Mouse (Mus musculus) Muller cell, postnatal 12 days (primary cell): ENCODE results near the gene Zc3h15.
"Not testable (repeated sequence)": the region's sequence is repeated elsewhere in the genome, so short reads cannot be mapped to it uniquely, and the experiment has no call there.

ENCODE experiments used
- DNase-seq: peaks from one replicate; pipeline ENCODE4 v3.0.0-alpha.2; 2015; ENCODE audit errors: inconsistent ontology term

The Zc3h15 gene

GRCm38 (mm10) chr2:83644276-83645252 is at the start of gene Zc3h15:
TSS of gene Zc3h15 (plus strand) at chr2:83644435.
- DNase-seq, result peak; percentile 96

GRCm38 (mm10) chr2:83620558-83621367 is 23.5 kb upstream of the Zc3h15 start:
- DNase-seq, result no peak

GRCm38 (mm10) chr2:83621511-83621910 is 22.7 kb upstream of the Zc3h15 start:
- no peak for DNase-seq

- DNase-seq, result no peak
Observed at GRCm38 (mm10) chr2:83622792-83623191, 21.4 kb upstream of the Zc3h15 start.

GRCm38 (mm10) chr2:83624045-83624444 is 20.2 kb upstream of the Zc3h15 start:
- DNase-seq, result no peak

- peak; percentile 60 for DNase-seq
Observed at GRCm38 (mm10) chr2:83625226-83626108, 18.8 kb upstream of the Zc3h15 start.

- DNase-seq, result no peak
Observed at GRCm38 (mm10) chr2:83626881-83627280, 17.4 kb upstream of the Zc3h15 start.

GRCm38 (mm10) chr2:83627495-83627894 is 16.7 kb upstream of the Zc3h15 start:
- DNase-seq, result no peak

- no peak for DNase-seq
Observed at GRCm38 (mm10) chr2:83627932-83628331, 16.3 kb upstream of the Zc3h15 start.

GRCm38 (mm10) chr2:83641993-83642392 is 2.2 kb upstream of the Zc3h15 start:
- no peak for DNase-seq

- no peak for DNase-seq
Observed at GRCm38 (mm10) chr2:83648916-83649315, 4.7 kb downstream of the Zc3h15 start.

GRCm38 (mm10) chr2:83652606-83653005 is 8.4 kb downstream of the Zc3h15 start:
- DNase-seq, result no peak

GRCm38 (mm10) chr2:83659279-83659678 is 15.0 kb downstream of the Zc3h15 start:
- DNase-seq, result no peak

- DNase-seq, result no peak
Observed at GRCm38 (mm10) chr2:83660114-83660513, 15.9 kb downstream of the Zc3h15 start.

- DNase-seq, result no peak
Observed at GRCm38 (mm10) chr2:83661351-83661750, 17.1 kb downstream of the Zc3h15 start.

- not testable (repeated sequence) for DNase-seq
Observed at GRCm38 (mm10) chr2:83665051-83665450, 20.8 kb downstream of the Zc3h15 start.

GRCm38 (mm10) chr2:83667430-83667829 is 23.2 kb downstream of the Zc3h15 start:
- no peak for DNase-seq

GRCm38 (mm10) chr2:83668052-83668451 is 23.8 kb downstream of the Zc3h15 start:
- DNase-seq, result no peak

GRCm38 (mm10) chr2:83669988-83670387 is 25.8 kb downstream of the Zc3h15 start:
- DNase-seq, result no peak

GRCm38 (mm10) chr2:83671843-83672242 is 27.6 kb downstream of the Zc3h15 start:
- peak; percentile 53 for DNase-seq

- no peak for DNase-seq
Observed at GRCm38 (mm10) chr2:83673067-83673466, 28.8 kb downstream of the Zc3h15 start.
